Mouse (Mus musculus) liver, adult 2 months (tissue): ENCODE measurements around the gene Med19.
A peak's percentile ranks its signal among the peaks of the same experiment; 100 is the strongest.

Experiments used
- CTCF ChIP-seq: fragments of 200-500 bp; IDR thresholded peaks from 2 replicates; pipeline ENCODE4 v1.5.1; 2011; ENCODE audit warnings: low read depth, low read length, control low read depth
- POLR2A ChIP-seq: fragments of 200-500 bp; IDR thresholded peaks from 2 replicates; pipeline ENCODE4 v1.6.1; 2011; ENCODE audit warnings: low read length, control low read depth; ENCODE audit not compliant: insufficient read depth; ENCODE audit errors: extremely low read depth

- TF ChIP-seq CTCF (no peak), POLR2A (peak; percentile 59)
Measured at GRCm38 (mm10) chr2:84727172-84727858, 49.1 kb downstream of the Med19 start, which contains the start of gene Clp1.
